Mouse (Mus musculus): ENCODE data around the gene Gm11733.

Gene Gm11733

GRCm38 (mm10) chr11:117484198-117484597 lies at the start of gene Gm11733:
Gm11733 (plus strand) TSS chr11:117484368.
- CTCF ChIA-PET: interaction anchor here (0.6 to 1.0 kb wide), 2 partner anchors 8 to 99 kb away, joined by 3 to 12 read pairs; no protein-coding TSS in a partner anchor

- CTCF ChIA-PET: no interaction called here
Observed at GRCm38 (mm10) chr11:117436401-117437109, 47.6 kb upstream of the Gm11733 start.

- CTCF ChIA-PET: no interaction called here
Observed at GRCm38 (mm10) chr11:117437110-117437490, 47.1 kb upstream of the Gm11733 start.

- CTCF ChIA-PET: no interaction called here
Observed at GRCm38 (mm10) chr11:117438363-117438762, 45.8 kb upstream of the Gm11733 start.

- CTCF ChIA-PET: no interaction called here
Observed at GRCm38 (mm10) chr11:117440865-117441425, 43.2 kb upstream of the Gm11733 start.

- CTCF ChIA-PET: no interaction called here
Observed at GRCm38 (mm10) chr11:117444090-117444489, 40.1 kb upstream of the Gm11733 start.

GRCm38 (mm10) chr11:117445707-117446106 lies 38.5 kb upstream of the Gm11733 start:
- CTCF ChIA-PET: no interaction called here

GRCm38 (mm10) chr11:117454086-117454485 lies 30.1 kb upstream of the Gm11733 start:
- CTCF ChIA-PET: no interaction called here

- CTCF ChIA-PET: interaction anchor here (0.7 kb wide), 1 partner anchor 1030 kb away, joined by 4 read pairs; no protein-coding TSS in a partner anchor
Observed at GRCm38 (mm10) chr11:117459148-117459547, 25.0 kb upstream of the Gm11733 start.

- CTCF ChIA-PET: no interaction called here
Observed at GRCm38 (mm10) chr11:117462202-117462864, 21.8 kb upstream of the Gm11733 start.

- CTCF ChIA-PET: interaction anchor here (0.7 kb wide), 2 partner anchors 52 to 928 kb away, joined by 5 read pairs; no protein-coding TSS in a partner anchor
Observed at GRCm38 (mm10) chr11:117463416-117463815, 20.8 kb upstream of the Gm11733 start.

GRCm38 (mm10) chr11:117466292-117466691 lies 17.9 kb upstream of the Gm11733 start:
- CTCF ChIA-PET: no interaction called here

- CTCF ChIA-PET: no interaction called here
Observed at GRCm38 (mm10) chr11:117466911-117467310, 17.3 kb upstream of the Gm11733 start.

GRCm38 (mm10) chr11:117468585-117469363 lies 15.4 kb upstream of the Gm11733 start:
- CTCF ChIA-PET: interaction anchor here (0.7 kb wide), 1 partner anchor 25 kb away, joined by 6 read pairs; no protein-coding TSS in a partner anchor

GRCm38 (mm10) chr11:117469724-117470123 lies 14.4 kb upstream of the Gm11733 start:
- CTCF ChIA-PET: no interaction called here

GRCm38 (mm10) chr11:117470586-117471195 lies 13.5 kb upstream of the Gm11733 start:
- CTCF ChIA-PET: no interaction called here

- CTCF ChIA-PET: no interaction called here
Observed at GRCm38 (mm10) chr11:117471625-117472283, 12.4 kb upstream of the Gm11733 start.

- CTCF ChIA-PET: no interaction called here
Observed at GRCm38 (mm10) chr11:117472885-117473284, 11.3 kb upstream of the Gm11733 start.

- CTCF ChIA-PET: no interaction called here
Observed at GRCm38 (mm10) chr11:117475204-117475603, 9.0 kb upstream of the Gm11733 start.

- CTCF ChIA-PET: interaction anchor here (0.6 kb wide), 1 partner anchor 8 kb away, joined by 3 read pairs; the partner anchor contains the start of gene Gm11733
Observed at GRCm38 (mm10) chr11:117475669-117476068, 8.5 kb upstream of the Gm11733 start.

GRCm38 (mm10) chr11:117476554-117477107 lies 7.5 kb upstream of the Gm11733 start:
- CTCF ChIA-PET: no interaction called here
